Mouse (Mus musculus) liver, postnatal 0 days (tissue): Measurements from ENCODE around the gene Tmppe. TPM values are rescaled to one million over a fixed set of nuclear protein-coding genes. Genes with fewer than 3 reads are reported as not detected.
A peak's percentile ranks its signal among the peaks of the same experiment; 100 is the strongest.
"Not testable (repeated sequence)": the region's sequence is repeated elsewhere in the genome, so short reads cannot be mapped to it uniquely, and the experiment has no call there.

Source experiments
- ATAC-seq: fragments of 200-750 bp; cut with Nextera tagmentation; 2 replicates; pipeline ENCODE4 v1.8.0; 2017; ENCODE audit warnings: mild to moderate bottlenecking, moderate library complexity
- DNase-seq: peaks from one replicate; pipeline ENCODE4 v3.0.0-alpha.2; 2016
- H3K27ac ChIP-seq: fragments of 300-500 bp; sonication (generic); 2 replicates; pipeline ENCODE4 v1.5.1; 2014; ENCODE audit warnings: antibody characterized with exemption, moderate library complexity, mild to moderate bottlenecking, low read depth
- H3K27me3 ChIP-seq: fragments of 300-500 bp; sonication (generic); 2 replicates; pipeline ENCODE4 v1.6.1; 2014; ENCODE audit warnings: low read length, control low read depth, mixed read lengths; ENCODE audit not compliant: insufficient read depth
- H3K36me3 ChIP-seq: fragments of 300-500 bp; sonication (generic); replicated peaks from 2 replicates; pipeline ENCODE4 v1.6.1; 2014; ENCODE audit warnings: mild to moderate bottlenecking, control low read depth, low read length, moderate library complexity, mixed read lengths; ENCODE audit not compliant: insufficient read depth
- H3K4me1 ChIP-seq: fragments of 300-500 bp; sonication (generic); 2 replicates; pipeline ENCODE4 v1.6.1; 2014; ENCODE audit warnings: antibody characterized with exemption, mild to moderate bottlenecking, control low read depth; ENCODE audit not compliant: insufficient read depth
- H3K4me2 ChIP-seq: fragments of 300-500 bp; sonication (generic); 2 replicates; pipeline ENCODE4 v1.6.1; 2014; ENCODE audit warnings: low read depth, mild to moderate bottlenecking, low read length, moderate library complexity, mixed read lengths
- H3K4me3 ChIP-seq: fragments of 300-500 bp; sonication (generic); 2 replicates; pipeline ENCODE4 v1.5.1; 2014; ENCODE audit warnings: low read depth, low read length
- H3K9ac ChIP-seq: fragments of 300-500 bp; sonication (generic); replicated peaks from 2 replicates; pipeline ENCODE4 v1.6.1; 2014; ENCODE audit warnings: mild to moderate bottlenecking, moderate library complexity
- H3K9me3 ChIP-seq: fragments of 300-500 bp; sonication (generic); 2 replicates; pipeline ENCODE4 v1.6.1; 2016; ENCODE audit warnings: mild to moderate bottlenecking, control low read depth, low read length, mixed read lengths
- CTCF ChIP-seq: sonication (generic); IDR thresholded peaks from 2 replicates; pipeline ENCODE4 v1.5.1; 2016; ENCODE audit warnings: antibody characterized with exemption, low read depth
- EP300 ChIP-seq: IDR thresholded peaks from 2 replicates; pipeline ENCODE4 v1.6.1; 2016; ENCODE audit warnings: antibody characterized with exemption, low read depth, mild to moderate bottlenecking
- WGBS: fragments of 180-500 bp; shearing (Covaris S2); extraction: QIAGEN DNeasy Blood & Tissue Kit; methylation state at CpG from one replicate; pipeline ENCODE4 v1.1.7; 2014; ENCODE audit not compliant: insufficient replicate concordance; 5-methylcytosine and 5-hydroxymethylcytosine counted together
- polyA plus RNA-seq: library from polyadenylated mRNA; unstranded; fragments of >200 nt; fragmentation: Nextera tagmentation; extraction: Ambion mirVana; gene quantifications from 2 replicates; pipeline ENCODE4 v1.2.1, GENCODE M21; 2015

The Tmppe gene
- polyA plus RNA-seq, result 1.4 and 2.2 TPM in 2 replicates

GRCm38 (mm10) chr9:114400949-114401684, at the start of gene Tmppe, which contains the start of gene Glb1:
Gene Tmppe, plus strand, starts transcription at chr9:114401105.
Gene Glb1, plus strand, starts transcription at chr9:114401076.
- H3K27ac ChIP-seq, result peak within 1 kb of the TSS; percentile 95
- DNase-seq (peak; percentile 90), ATAC-seq (peak; percentile 95)
- peak; percentile 54 for TF ChIP-seq CTCF
- TF ChIP-seq EP300, result no peak
- H3K9me3 ChIP-seq, result no peaks in the 10 kb centered on the region
- WGBS, result 3% methylated on average over 69 of the region's 73 CpGs
- H3K9ac ChIP-seq, result peak within 1 kb of the TSS; percentile 89
- H3K27me3 ChIP-seq, result no peaks in the 10 kb centered on the region
- peak within 1 kb of the TSS; percentile 82 for H3K4me3 ChIP-seq
- H3K4me1 ChIP-seq, result peaks cover 13% of the 10 kb centered on the region
- peaks cover 12% of the 10 kb centered on the region; the same call in 1 of the 2 replicates for H3K36me3 ChIP-seq
- peak within 1 kb of the TSS; percentile 82 for H3K4me2 ChIP-seq

- DNase-seq, result peak; percentile 78
- Histone ChIP-seq H3K4me2 (peak overlapping the region; percentile 86), H3K36me3 (no peaks in the 10 kb centered on the region), H3K4me3 (peak overlapping the region; percentile 57), H3K27me3 (no peaks in the 10 kb centered on the region), H3K27ac (no peak overlapping the region), H3K9ac (peak overlapping the region; percentile 45), H3K9me3 (no peaks in the 10 kb centered on the region), H3K4me1 (0 out of 2 replicates have a peak, but pooled peaks cover 4% of the 10 kb centered on the region)
- under 1% methylated on average over 48 of the region's 48 CpGs for WGBS
- no peak for TF ChIP-seq CTCF
- peak; percentile 36; the same call in 1 of the 2 replicates for TF ChIP-seq EP300
- ATAC-seq, result peak; percentile 85
Measured at GRCm38 (mm10) chr9:114367783-114368470, 33.0 kb upstream of the Tmppe start.

GRCm38 (mm10) chr9:114368471-114368858, 32.4 kb upstream of the Tmppe start:
- no peak overlapping the region for H3K27ac ChIP-seq
- no peaks in the 10 kb centered on the region for H3K9me3 ChIP-seq
- no peaks in the 10 kb centered on the region for H3K27me3 ChIP-seq
- WGBS, result 13% methylated on average over 12 of the region's 12 CpGs
- 0 out of 2 replicates have a peak, but pooled peaks cover 4% of the 10 kb centered on the region for H3K4me1 ChIP-seq
- DNase-seq (no peak), ATAC-seq (peak; percentile 28; the same call in 1 of the 2 replicates)
- no peak for TF ChIP-seq CTCF
- no peak for TF ChIP-seq EP300
- peak overlapping the region; percentile 45 for H3K9ac ChIP-seq
- peak overlapping the region; percentile 86 for H3K4me2 ChIP-seq
- H3K36me3 ChIP-seq, result no peaks in the 10 kb centered on the region
- H3K4me3 ChIP-seq, result peak overlapping the region; percentile 57

GRCm38 (mm10) chr9:114369389-114369788, 31.5 kb upstream of the Tmppe start:
- not testable (repeated sequence) for H3K4me3 ChIP-seq, H3K4me1 ChIP-seq, H3K9me3 ChIP-seq, H3K36me3 ChIP-seq, H3K4me2 ChIP-seq, DNase-seq, H3K27ac ChIP-seq, ATAC-seq, H3K27me3 ChIP-seq, H3K9ac ChIP-seq
- peak; percentile 27; the same call in 1 of the 2 replicates for TF ChIP-seq CTCF
- WGBS, result 46% methylated on average over 5 of the region's 5 CpGs

- peak; percentile 35; the same call in 1 of the 2 replicates for TF ChIP-seq CTCF
- H3K27ac ChIP-seq, H3K4me2 ChIP-seq, H3K36me3 ChIP-seq, DNase-seq, H3K4me3 ChIP-seq, H3K9ac ChIP-seq, ATAC-seq, H3K9me3 ChIP-seq, H3K27me3 ChIP-seq, H3K4me1 ChIP-seq: not testable (repeated sequence)
- WGBS, result 35% methylated on average over 5 of the region's 5 CpGs
Measured at GRCm38 (mm10) chr9:114371717-114372116, 29.2 kb upstream of the Tmppe start.

GRCm38 (mm10) chr9:114375276-114375962, 25.5 kb upstream of the Tmppe start:
- no peaks in the 10 kb centered on the region for H3K27me3 ChIP-seq
- no peak overlapping the region for H3K4me3 ChIP-seq
- H3K4me2 ChIP-seq, result no peak overlapping the region
- H3K9ac ChIP-seq, result no peak overlapping the region
- 65% methylated on average over 10 of the region's 10 CpGs for WGBS
- TF ChIP-seq CTCF, result no peak
- TF ChIP-seq EP300, result no peak
- ATAC-seq, result no peak
- H3K36me3 ChIP-seq, result peaks cover 4% of the 10 kb centered on the region; the same call in 1 of the 2 replicates
- no peak overlapping the region for H3K27ac ChIP-seq
- H3K9me3 ChIP-seq, result no peaks in the 10 kb centered on the region
- no peak for DNase-seq
- no peaks in the 10 kb centered on the region for H3K4me1 ChIP-seq
